Mouse (Mus musculus) erythroblast, embryonic 14.5 days (primary cell): ENCODE measurements around the gene Txnl4b.

Experiments
- GATA1 ChIP-seq: IDR thresholded peaks from 2 replicates; pipeline ENCODE4 v1.6.1; 2012; ENCODE audit warnings: low read length, inconsistent platforms, mixed read lengths
- TAL1 ChIP-seq: IDR thresholded peaks from 3 replicates; pipeline ENCODE4 v1.6.1; 2012; ENCODE audit warnings: low read length, inconsistent platforms, mixed read lengths

- no peak for TF ChIP-seq TAL1
- no peak for TF ChIP-seq GATA1
Measured at GRCm38 (mm10) chr8:109563881-109564280, 1.8 kb upstream of the Txnl4b start.
